Comparison of ENCODE assay signal across 8 mouse cellular contexts in the genomic region with DNA sequence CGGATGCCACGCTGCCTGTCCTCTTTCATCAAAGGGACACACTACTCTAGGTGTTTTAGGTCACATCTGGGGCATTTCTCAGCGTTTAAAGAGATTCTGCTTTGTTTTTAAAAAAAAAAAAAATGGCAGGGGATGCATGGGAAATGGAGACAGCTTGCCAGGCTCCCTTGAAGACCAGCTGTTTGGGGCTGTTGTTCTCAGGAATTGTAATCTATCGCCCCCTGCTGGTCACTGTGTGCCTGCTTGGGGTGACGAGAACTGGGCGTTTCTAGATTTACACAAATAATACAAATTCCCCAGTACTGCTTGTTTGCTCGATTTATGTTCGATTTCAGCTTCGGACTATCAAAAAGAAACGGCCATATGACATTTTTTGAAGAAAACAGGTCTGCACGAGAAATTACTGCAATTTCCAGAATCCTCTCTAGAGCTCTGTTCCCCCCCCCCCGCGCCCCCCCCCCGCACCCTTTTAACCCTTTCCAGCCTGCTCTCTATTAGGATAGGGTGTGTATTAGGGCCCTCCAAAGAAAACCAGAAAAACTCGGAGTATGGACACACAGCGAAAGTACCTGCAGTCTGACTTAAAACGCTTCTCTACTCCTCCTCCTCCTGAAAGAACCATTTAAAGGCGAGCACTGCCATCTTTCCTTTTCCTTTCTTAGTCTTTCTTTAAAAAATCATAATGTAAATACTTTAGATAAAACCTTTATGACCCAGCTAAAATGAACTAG. TPM values are rescaled to one million over a fixed set of nuclear protein-coding genes. Genes with fewer than 3 reads are reported as not detected.
DNase-seq lines count a peak whose midpoint lies in the region; TF ChIP-seq lines count a peak whose summit lies in the region.

No protein-coding gene starts in this region.

- WGBS in lung, adult 2 months: 7% methylated on average over 18 of the region's 18 CpGs
- 5% methylated on average over 18 of the region's 18 CpGs for WGBS in olfactory bulb, adult 2 months

- TF ChIP-seq POLR2A in lung, adult 2 months (IDR thresholded peaks at IDR 0.05; ENCODE audit: borderline replicate concordance, extremely low read depth, low read depth, low read length): no peak
- TF ChIP-seq POLR2A in olfactory bulb, adult 2 months (IDR thresholded peaks at IDR 0.05; ENCODE audit: insufficient read depth, low read depth, low read length): no peak
- no peak for TF ChIP-seq POLR2A in testis, adult 2 months (IDR thresholded peaks at IDR 0.05; ENCODE audit: control insufficient read depth, low read depth, low read length)

- no peaks in the 10 kb centered on the region for H3K4me1 ChIP-seq in lung, adult 2 months (ENCODE audit: control insufficient read depth, insufficient read depth, low read length)
- peaks cover 19% of the 10 kb centered on the region for H3K4me1 ChIP-seq in olfactory bulb, adult 2 months (ENCODE audit: control insufficient read depth, insufficient read depth, low read length)
- peaks cover 10% of the 10 kb centered on the region for H3K4me1 ChIP-seq in testis, adult 2 months (ENCODE audit: control insufficient read depth, insufficient read depth, low read length)

- DNase-seq in 416B (ENCODE audit: low read depth): peak; percentile 82
- DNase-seq in T-cell, adult 2 months (ENCODE audit: low spot score): peak; percentile 58
- DNase-seq in cerebellum, postnatal 36 days: peak; percentile 61 to 72
- peak; percentile 70 for DNase-seq in gastrocnemius, postnatal 10 days
- DNase-seq in kidney, postnatal 25 days: peak; percentile 79 to 89
- peak; percentile 54 for DNase-seq in lung, adult 2 months

- peak; percentile 82 for TF ChIP-seq CTCF in lung, adult 2 months (IDR thresholded peaks at IDR 0.05; ENCODE audit: insufficient read depth, low read length)
- TF ChIP-seq CTCF in olfactory bulb, adult 2 months (IDR thresholded peaks at IDR 0.05; ENCODE audit: insufficient read depth, low read depth, low read length): peak; percentile 65; the same call in 1 of the 2 replicates
- TF ChIP-seq CTCF in testis, adult 2 months (IDR thresholded peaks at IDR 0.05; ENCODE audit: control insufficient read depth, insufficient read depth, insufficient replicate concordance, low read depth, low read length): peak; percentile 83; the same call in 1 of the 2 replicates

- no peak overlapping the region for H3K4me3 ChIP-seq in lung, adult 2 months (replicated peaks; ENCODE audit: extremely low read depth, low read depth, low read length)
- H3K4me3 ChIP-seq in olfactory bulb, adult 2 months (ENCODE audit: insufficient read depth, low read depth, low read length): no peak overlapping the region
- H3K4me3 ChIP-seq in testis, adult 2 months (ENCODE audit: control insufficient read depth, low read depth, low read length): no peak overlapping the region

- no peaks in the 10 kb centered on the region for H3K36me3 ChIP-seq in testis, adult 2 months (ENCODE audit: control insufficient read depth, insufficient read depth, low read length)

- peak overlapping the region; percentile 90 for H3K27ac ChIP-seq in olfactory bulb, adult 2 months (ENCODE audit: insufficient read depth, low read depth, low read length)
- H3K27ac ChIP-seq in testis, adult 2 months (ENCODE audit: control insufficient read depth, insufficient read depth, low read depth, low read length): no peak overlapping the region

- H3K27me3 ChIP-seq in testis, adult 2 months (ENCODE audit: control insufficient read depth, insufficient read depth, low read length): peaks cover 3% of the 10 kb centered on the region; the same call in 1 of the 2 replicates

RNA-seq across cellular contexts. Expression of a gene that starts 5.4 kb away (rescaled TPM):
- under 1 TPM; 0.49 to 0.88 TPM for total RNA-seq in gastrocnemius, postnatal 10 days (2021)
- polyA plus RNA-seq in lung, adult 2 months (2012; rRNA removed): 0.28 and 0.37 TPM in 2 replicates
- polyA plus RNA-seq in olfactory bulb, adult 2 months (2012; ENCODE audit: insufficient read depth, insufficient read length, low replicate concordance, missing spikeins): 475 and 527 TPM in 2 replicates
- polyA plus RNA-seq in testis, adult 2 months (2012; rRNA removed): 0.69 and 1.5 TPM in 2 replicates

RNA-seq across cellular contexts. Expression of a gene that starts 49.7 kb away (rescaled TPM):
- not detected for total RNA-seq in gastrocnemius, postnatal 10 days (2021)
- 3.5 and 4.4 TPM in 2 replicates for polyA plus RNA-seq in lung, adult 2 months (2012; rRNA removed)
- not detected in 2 replicates for polyA plus RNA-seq in olfactory bulb, adult 2 months (2012; ENCODE audit: insufficient read depth, insufficient read length, low replicate concordance, missing spikeins)
- polyA plus RNA-seq in testis, adult 2 months (2012; rRNA removed): 163 and 193 TPM in 2 replicates

Comparison
In these comparisons a context has a peak if more than half of its experiments do, and no peak if none do; other contexts are left out.
1. RNA of a gene that starts 5.4 kb away (polyA plus RNA-seq): 475 to 527 TPM in olfactory bulb, adult 2 months; 0.69 to 1.5 TPM in testis, adult 2 months and 0.28 to 0.37 TPM in lung, adult 2 months; every median in the first group is over 100 times any median in the second.
2. RNA of a gene that starts 49.7 kb away (polyA plus RNA-seq): 163 to 193 TPM in testis, adult 2 months; 3.5 to 4.4 TPM in lung, adult 2 months and not detected in olfactory bulb, adult 2 months; every median in the first group is over 10 times any median in the second.
3. Peak in every context shown above with its lines, with median percentiles within 50 percentile points of each other: DNase-seq and CTCF ChIP-seq.